Comparison of ENCODE assay signal across 17 mouse cellular contexts in the genomic region with DNA sequence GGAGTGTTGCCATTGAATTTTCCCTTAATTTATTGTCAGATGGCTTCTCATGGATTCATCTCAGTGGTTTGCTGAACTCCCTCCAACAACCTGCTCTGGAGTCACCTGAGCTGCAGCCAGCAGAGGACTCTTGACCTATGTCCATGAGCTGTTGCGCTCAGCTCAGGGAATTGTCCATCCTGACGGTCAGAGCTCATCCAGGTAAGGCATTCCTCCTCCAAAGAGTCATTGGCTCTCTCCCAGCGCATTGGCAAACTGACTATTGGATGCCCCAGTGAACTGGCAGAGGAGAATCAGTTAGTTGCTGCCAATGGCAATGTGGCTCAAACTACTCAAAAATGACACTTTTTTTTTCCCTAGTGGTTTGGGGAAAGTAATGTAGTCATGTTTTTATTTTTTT.
DNase-seq lines count a peak whose midpoint lies in the region; ATAC-seq and TF ChIP-seq lines count a peak whose summit lies in the region.
"Had no signal": no experiment of that assay in that cellular context is flagged by ENCODE, and none has a peak within 500 bp of the region (broad histone marks: within the 10 kb centered on the region; RNA-seq: fewer than 3 reads in every experiment).

No protein-coding gene starts in this region.

- H3K9ac ChIP-seq in liver, adult 2 months (ENCODE audit: low read depth, low read length), result no peak overlapping the region
- no peak overlapping the region for H3K9ac ChIP-seq in liver, embryonic 12.5 days
- H3K9ac ChIP-seq: embryonic facial prominence, embryonic 12.5 days; heart, embryonic 13.5 days; lung, embryonic 14.5 days; midbrain, embryonic 12.5 days had no signal

- no peak for TF ChIP-seq POLR2A in liver, adult 2 months (IDR thresholded peaks at IDR 0.05; ENCODE audit: extremely low read depth, insufficient read depth, low read length)

- peak; percentile 11 for DNase-seq in adrenal gland, postnatal 25 days
- DNase-seq in adrenal gland, postnatal 4 days (ENCODE audit: low spot score in 2 of 2), result no peak
- DNase-seq in liver, adult 2 months (ENCODE audit: extremely low read depth, low read depth, low spot score), result peak; percentile 100
- DNase-seq in cerebellum, postnatal 14 days, result peak; percentile 81 to 94
- DNase-seq in ovary, postnatal 36 days (ENCODE audit: low spot score), result no peak
- DNase-seq in frontal cortex, postnatal 36 days (ENCODE audit: low spot score in 2 of 2), result no peak
- no peak for DNase-seq in ovary, adult 18-20 months (ENCODE audit: low spot score)
- DNase-seq: heart, adult 11 months; heart, postnatal 4 days; lung, embryonic 14.5 days had no signal

- H3K36me3 ChIP-seq in liver, adult 2 months (ENCODE audit: control insufficient read depth, insufficient read depth, low read length), result no peaks in the 10 kb centered on the region
- no peaks in the 10 kb centered on the region for H3K36me3 ChIP-seq in liver, embryonic 12.5 days
- H3K36me3 ChIP-seq: embryonic facial prominence, embryonic 12.5 days; heart, embryonic 13.5 days; midbrain, embryonic 12.5 days had no signal

- 19% methylated on average over 3 of the region's 3 CpGs for WGBS in liver, adult 2 months
- WGBS in liver, embryonic 12.5 days (ENCODE audit: insufficient replicate concordance), result 74% methylated on average over 3 of the region's 3 CpGs

- TF ChIP-seq CTCF in liver, adult 2 months (IDR thresholded peaks at IDR 0.05; ENCODE audit: low read depth, low read length), result no peak

- no peaks in the 10 kb centered on the region for H3K9me3 ChIP-seq in liver, embryonic 12.5 days (replicated peaks)
- H3K9me3 ChIP-seq: embryonic facial prominence, embryonic 12.5 days; heart, embryonic 13.5 days; midbrain, embryonic 12.5 days had no signal

- no peak for ATAC-seq in liver, embryonic 12.5 days
- ATAC-seq: forebrain, embryonic 16.5 days had no signal

- no peak overlapping the region for H3K4me2 ChIP-seq in liver, embryonic 12.5 days
- H3K4me2 ChIP-seq: embryonic facial prominence, embryonic 12.5 days; heart, embryonic 13.5 days; liver, embryonic 11.5 days; lung, embryonic 14.5 days; midbrain, embryonic 12.5 days had no signal

- no peak overlapping the region for H3K4me3 ChIP-seq in liver, adult 2 months (ENCODE audit: insufficient read depth, low read depth, low read length)
- H3K4me3 ChIP-seq in liver, embryonic 12.5 days, result no peak overlapping the region
- H3K4me3 ChIP-seq: embryonic facial prominence, embryonic 12.5 days; heart, embryonic 13.5 days; midbrain, embryonic 12.5 days had no signal

- H3K27me3 ChIP-seq in liver, adult 2 months (ENCODE audit: control insufficient read depth, insufficient read depth, low read length), result no peaks in the 10 kb centered on the region
- H3K27me3 ChIP-seq in liver, embryonic 12.5 days (replicated peaks), result no peaks in the 10 kb centered on the region
- H3K27me3 ChIP-seq: embryonic facial prominence, embryonic 12.5 days; heart, embryonic 13.5 days; midbrain, embryonic 12.5 days had no signal

- no peaks in the 10 kb centered on the region; the same call in 1 of the 2 replicates for H3K4me1 ChIP-seq in liver, adult 2 months (ENCODE audit: control insufficient read depth, insufficient read depth, low read length)
- H3K4me1 ChIP-seq in liver, embryonic 12.5 days, result no peaks in the 10 kb centered on the region
- H3K4me1 ChIP-seq: embryonic facial prominence, embryonic 12.5 days; heart, embryonic 13.5 days; midbrain, embryonic 12.5 days had no signal

- H3K79me2 ChIP-seq in liver, adult 2 months (ENCODE audit: control insufficient read depth, insufficient read depth, low read length), result no peaks in the 10 kb centered on the region

- H3K27ac ChIP-seq in liver, adult 2 months (replicated peaks; ENCODE audit: insufficient read depth, low read depth, low read length), result no peak overlapping the region
- no peak overlapping the region for H3K27ac ChIP-seq in liver, embryonic 12.5 days
- H3K27ac ChIP-seq: embryonic facial prominence, embryonic 12.5 days; heart, embryonic 13.5 days; macrophage; midbrain, embryonic 12.5 days had no signal

Comparison
In these comparisons a context has a peak if more than half of its experiments do, and no peak if none do; other contexts are left out.
1. DNase-seq: peak in adrenal gland, postnatal 25 days (single experiment), liver, adult 2 months (single experiment) and cerebellum, postnatal 14 days (2 of 2); none in adrenal gland, postnatal 4 days (0 of 2), ovary, postnatal 36 days (single experiment), frontal cortex, postnatal 36 days (0 of 2) and ovary, adult 18-20 months (single experiment).